Mouse (Mus musculus) embryo, embryonic 10 days (tissue): ENCODE measurements at regions not wholly inside any gene's neighbourhood (a gene's known extent, or its start where the extent isn't known, plus 50 kb on each side); places are given as distances from the start of the nearest gene placed in this dataset.
A peak's percentile ranks its signal among the peaks of the same experiment; 100 is the strongest.

Experiments used
- DNase-seq: peaks from one replicate; pipeline ENCODE4 v3.0.0-alpha.2; 2015; ENCODE audit warnings: low spot score

DNA sequence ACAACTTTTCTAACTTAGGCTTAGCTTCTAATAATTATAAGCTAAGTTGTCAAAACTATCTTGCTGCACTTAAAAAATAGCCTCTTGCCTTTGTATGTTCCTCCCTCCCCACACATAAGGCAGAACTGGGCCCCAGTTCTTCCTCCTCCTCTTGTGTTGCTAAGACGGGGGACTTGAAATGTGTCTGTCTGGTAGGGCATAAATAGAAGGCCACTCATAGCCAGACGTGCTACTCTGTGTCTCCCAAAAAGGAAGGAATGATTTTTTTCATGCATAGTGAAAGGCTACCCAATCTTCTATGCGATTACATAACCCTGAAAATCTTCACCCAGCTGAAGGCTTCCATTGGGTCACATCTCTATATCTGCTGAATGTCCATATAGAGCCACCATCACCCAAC is 183.5 kb downstream of the Hsfy2 start:
- DNase-seq = no peak

DNA sequence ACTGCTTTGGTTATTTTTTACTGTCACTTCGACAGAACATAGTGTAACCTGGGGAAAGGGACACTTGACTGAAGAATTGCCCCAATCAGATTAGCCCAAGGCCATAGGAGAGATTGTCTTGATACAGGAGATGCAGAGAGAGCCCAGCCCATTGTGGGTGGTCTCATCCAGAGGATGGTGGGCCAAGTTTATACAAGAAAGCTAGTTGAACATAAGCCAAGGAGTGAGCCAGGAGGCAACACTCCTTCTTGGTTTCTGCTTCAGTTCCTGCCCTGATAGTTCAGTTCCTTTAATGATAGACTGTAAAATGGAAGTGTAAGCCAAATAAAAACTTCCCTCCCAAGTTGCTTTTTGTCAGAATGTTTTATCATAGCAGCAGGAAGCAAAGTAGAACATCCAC is 194.4 kb downstream of the Hsfy2 start:
- DNase-seq = no peak

DNA sequence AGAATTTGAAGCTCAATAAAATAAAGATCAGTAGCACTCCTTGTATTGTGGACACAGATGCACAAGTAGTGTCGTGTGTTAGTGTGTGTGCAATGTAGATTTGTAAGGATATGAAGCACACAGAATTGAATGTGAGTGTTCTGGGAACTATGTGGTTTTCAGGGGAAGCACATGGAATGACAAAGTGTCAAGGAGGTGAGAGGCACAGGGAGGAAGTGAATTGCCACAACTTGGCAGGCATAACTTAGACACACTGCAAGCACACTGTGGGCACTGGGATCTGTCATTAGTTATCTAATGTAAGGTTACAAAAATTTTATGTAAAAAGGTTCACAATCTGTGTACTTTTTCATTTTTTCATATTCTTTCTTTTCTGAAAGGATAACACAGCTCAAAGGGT is 230.4 kb downstream of the Hsfy2 start:
- no peak for DNase-seq

DNA sequence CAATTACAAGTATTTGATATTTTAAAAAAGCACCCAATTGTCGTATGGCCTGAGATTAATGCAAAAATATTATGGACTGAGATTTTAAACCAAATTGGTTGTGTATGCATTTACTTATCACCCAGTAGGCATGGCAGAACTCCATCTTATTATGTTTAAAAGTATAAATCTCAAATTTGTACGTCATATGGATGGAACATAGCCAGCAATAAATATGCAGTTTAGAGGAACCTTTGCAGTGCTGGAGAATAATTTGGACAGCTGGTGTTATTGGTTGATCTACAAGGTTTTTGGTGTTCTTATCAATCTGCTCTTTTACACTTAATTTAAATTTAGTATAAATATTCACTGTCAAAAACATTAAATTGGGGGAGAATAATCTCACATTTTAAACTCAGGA is 233.9 kb downstream of the Hsfy2 start:
- no peak for DNase-seq

DNA sequence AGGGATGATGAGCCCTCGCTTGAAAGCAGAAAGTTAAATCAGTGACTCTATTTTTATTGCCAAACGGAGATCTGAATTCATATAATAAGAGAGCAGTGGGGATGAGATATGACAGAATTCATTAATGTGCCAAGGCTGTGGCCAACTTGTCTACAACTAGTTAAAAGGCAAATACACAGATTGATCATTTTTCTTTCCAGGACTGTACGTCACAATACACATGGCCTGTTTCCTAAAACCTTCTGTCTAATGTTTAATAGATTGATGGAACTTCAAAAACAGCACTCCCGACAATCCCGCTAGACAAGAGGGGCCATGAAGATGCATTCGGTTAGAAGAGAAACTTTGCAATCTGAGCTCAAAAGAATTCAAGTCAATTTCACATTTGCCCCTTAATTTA is 241.4 kb downstream of the Hsfy2 start:
- no peak for DNase-seq

DNA sequence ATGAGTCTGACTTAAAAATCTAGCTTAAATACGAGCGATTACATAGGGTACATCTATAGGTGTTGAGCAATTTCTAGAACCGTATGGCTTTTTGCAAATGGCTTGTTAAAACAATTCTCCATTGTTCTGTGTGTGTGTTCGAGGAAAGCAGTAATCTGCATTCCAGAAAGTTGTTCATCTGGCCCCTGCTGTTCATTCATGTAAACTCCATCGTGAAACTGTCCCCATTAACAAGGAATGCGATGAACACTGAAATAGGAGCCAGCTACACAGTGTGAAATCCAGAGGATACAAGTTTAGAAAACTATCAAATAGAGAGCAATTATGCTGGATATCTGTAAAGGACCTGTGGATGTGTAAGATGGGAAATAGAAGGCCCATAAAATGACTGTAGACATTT is 250.1 kb downstream of the Hsfy2 start:
- DNase-seq = no peak

DNA sequence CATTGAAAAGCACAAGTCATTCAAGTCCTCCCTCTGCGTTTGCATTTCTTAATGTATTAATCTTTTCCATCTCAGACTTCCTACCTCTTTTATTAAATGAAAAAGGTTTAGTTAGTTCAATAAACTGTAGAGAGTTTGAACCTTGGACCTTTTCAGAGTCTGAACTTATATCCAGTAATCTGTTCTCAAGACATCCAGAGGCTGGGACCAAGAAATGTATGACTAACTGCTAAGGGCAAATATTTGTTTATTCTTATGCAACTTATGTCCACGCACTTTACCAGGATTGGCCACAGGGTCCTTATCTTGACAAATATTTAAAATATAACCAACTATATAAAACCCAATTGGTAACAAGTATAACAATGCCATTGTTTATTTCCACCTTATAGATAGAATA is 270.9 kb downstream of the Hsfy2 start:
- no peak for DNase-seq

DNA sequence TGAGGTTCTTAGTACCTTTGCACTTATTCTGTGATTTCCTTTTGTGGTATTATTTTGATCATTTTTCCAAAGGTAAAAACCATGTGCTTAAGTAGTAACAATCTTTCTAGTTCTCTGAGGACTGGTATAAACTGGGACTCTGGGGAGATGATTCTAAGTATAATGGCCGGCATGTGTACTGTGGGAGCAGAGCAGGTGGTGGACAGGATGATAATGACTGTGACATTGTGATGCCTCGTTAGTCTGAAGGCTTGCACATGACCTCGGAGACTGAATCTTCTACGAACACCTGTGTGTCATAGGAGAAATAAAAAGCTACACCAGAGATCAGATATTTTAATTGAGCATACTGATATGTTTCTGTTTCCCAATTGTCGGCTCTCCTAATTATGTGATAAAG is 276.4 kb downstream of the Hsfy2 start:
- no peak for DNase-seq

DNA sequence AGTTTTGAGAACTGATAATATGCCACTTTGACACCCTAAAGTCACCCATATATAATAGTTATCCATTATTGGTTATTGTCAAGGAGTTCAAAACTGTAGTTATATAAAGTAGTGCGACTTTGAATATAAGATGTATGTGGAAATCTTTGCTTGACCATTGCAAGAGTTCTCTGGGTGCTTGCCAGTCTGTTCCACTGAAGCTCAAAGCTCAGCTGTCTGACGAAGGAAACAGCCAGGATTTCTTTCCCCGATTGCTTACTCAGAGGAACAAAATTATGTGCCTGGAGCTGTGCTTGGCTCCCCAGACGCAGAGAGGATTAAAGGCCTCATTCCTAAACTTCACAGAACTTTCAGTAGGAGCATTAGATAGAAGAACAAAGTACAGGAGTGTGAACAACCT is 290.6 kb downstream of the Hsfy2 start:
- no peak for DNase-seq

DNA sequence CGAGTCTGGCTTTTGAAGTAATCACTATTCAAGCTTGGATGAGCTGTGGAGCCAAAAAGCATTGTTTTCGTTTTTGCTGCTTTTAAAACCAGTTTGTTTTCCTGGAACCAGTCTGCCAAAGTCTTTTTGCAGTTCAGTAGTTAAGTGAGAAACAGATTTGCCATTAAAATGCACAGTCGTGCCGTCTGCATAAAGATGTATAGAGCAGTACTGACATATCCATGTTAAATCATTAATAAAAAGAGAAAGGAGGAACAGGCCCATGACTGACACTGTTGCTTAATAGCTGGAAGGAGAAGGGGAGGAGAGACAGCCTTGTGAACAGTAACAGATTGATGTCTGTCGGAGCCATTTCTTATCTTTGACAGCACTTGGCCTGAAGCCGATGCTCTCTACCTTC is 292.3 kb downstream of the Hsfy2 start:
- no peak for DNase-seq

DNA sequence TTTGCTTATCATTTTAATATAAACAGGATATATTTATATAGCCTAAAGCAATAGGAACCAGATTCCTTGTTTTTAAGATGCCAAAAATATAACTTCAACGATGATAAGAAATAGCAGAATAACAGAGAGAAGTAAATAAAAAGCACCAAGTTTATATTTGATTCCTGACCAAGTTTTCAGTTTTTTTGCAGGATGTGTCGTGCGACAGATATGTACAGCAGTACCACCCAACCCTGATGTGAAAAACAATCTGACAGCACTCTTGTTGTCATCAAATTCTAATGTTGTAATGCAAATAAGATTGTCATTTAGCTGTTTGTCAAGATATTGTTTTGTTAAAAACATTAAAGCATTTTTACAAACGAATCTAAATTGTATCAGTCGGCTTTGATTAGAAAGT is 309.9 kb downstream of the Hsfy2 start:
- no peak for DNase-seq

DNA sequence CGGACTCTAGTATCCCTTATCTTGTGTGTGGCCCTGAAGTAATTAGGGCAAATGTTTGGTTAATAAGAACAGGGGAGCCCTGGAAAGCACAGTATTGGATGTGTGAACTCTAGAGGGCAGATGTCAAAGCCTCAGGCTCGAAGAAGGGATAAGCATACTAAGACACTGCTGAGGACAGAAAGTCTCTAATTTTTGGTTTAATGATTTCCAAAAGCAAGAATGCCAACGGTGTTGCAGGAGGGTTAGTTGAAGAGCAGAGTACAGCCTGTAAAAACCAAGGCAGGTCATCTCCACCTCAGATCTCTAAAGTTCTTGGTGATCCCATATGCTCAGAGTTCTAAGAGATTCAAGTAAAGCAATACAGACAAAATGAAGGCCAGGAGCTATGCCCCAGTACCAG is 328.6 kb downstream of the Hsfy2 start:
- DNase-seq = no peak

DNA sequence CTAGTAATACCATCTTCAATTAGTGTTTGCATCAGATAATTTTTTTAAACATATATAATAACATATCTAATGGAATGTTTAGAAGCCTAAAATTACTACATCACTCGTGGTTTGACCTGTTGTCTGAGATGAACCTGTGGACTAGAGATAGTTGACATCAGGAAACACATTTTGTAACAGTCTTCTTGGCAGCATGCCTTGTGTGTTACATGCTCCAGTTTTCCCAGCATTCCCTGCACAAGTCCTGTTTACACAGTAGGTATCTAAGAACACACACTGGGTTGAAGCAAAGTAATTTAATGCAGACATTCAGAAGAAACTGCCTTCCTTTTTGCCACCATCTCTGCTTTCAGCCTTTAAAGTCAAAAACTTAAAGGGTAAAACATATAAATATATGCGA is 342.8 kb downstream of the Hsfy2 start:
- no peak for DNase-seq

DNA sequence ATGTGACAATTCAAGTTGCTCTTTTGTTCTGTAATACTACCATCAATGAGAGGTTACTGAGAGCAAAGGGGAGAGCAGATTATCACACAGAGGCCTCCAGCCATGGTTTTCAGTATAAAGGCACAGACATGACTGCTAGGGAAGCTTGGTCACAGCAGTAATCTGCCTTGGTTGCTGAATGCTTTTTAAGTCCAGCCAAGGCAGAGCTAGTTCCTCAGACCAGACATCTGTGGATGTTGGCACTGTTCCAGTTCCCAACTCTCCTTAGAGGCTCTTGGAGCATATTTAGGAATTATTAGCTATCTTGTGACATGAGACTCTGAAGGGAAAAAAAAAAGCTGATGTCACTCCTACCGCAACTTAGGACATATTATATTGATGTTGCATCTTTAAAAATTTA is 347.5 kb downstream of the Hsfy2 start:
- DNase-seq = no peak

DNA sequence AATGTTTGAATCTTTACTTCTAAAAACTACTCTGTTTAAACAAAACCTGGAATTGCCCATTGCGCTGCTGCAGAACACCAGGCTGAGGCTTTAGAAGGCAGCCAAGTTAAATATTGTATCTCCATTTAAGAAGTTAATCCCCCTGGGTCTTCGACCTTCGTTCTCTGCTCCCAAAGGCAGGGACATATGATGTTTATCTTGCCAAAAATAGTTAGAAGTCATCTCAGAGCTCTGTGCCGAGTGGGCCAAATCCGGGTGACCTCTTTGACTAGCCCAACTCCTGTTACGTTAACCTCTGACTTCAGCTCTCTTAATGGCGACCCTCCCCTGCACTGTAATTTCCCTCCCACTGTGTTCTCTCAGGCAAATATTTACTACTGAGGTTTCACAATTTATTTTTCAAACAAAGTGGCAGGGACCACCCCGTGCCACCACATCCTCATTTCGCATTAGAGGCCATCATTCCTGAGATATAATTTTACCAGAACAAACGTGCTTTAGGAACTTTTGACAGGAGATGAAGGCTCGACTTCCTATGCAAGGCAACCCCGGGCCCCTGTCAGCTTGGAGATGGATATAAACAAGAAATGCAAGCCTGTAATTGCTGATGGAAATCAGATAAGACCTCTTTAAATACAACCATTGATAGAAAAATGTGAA is 350.7 kb downstream of the Hsfy2 start:
- DNase-seq = peak; percentile 49

DNA sequence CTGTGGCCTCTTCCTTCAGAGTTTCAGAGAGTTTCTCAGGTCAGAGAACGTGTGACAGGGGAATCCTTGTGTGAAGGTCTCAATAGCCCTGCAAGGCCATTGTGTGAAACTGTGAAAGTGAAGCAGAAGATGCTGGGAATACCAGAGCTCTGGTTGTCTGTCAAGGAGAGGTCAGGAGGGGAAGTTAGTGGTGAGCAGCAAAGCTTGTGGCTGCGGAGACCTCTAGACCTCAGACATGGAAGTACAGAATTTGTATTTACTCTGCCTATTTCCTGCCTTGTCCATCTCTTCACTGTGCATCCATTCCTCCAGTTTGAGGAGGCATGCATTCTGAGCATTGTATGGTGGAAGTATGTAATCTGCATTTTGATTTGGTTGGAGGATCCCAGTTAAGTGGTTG is 375.5 kb downstream of the Hsfy2 start:
- no peak for DNase-seq

DNA sequence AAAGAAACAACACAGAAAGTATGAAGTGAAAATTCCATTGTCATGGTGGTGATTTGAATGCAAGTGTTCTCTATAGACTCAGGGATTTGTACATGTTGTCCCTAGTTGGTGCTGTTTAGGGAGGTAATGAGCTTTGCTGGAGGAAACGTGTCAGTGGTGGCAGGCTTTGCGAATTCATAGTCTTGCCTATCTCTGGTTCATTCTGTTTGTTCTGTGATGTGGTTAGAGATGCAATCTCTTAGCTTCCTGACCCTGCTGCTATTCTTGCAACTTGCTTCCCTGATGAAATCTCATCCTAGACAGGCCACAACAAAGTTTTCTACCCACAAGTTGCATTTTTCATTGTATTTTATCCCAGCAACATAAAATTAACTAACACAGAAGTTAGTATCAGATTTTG is 376.5 kb downstream of the Hsfy2 start:
- DNase-seq = no peak

DNA sequence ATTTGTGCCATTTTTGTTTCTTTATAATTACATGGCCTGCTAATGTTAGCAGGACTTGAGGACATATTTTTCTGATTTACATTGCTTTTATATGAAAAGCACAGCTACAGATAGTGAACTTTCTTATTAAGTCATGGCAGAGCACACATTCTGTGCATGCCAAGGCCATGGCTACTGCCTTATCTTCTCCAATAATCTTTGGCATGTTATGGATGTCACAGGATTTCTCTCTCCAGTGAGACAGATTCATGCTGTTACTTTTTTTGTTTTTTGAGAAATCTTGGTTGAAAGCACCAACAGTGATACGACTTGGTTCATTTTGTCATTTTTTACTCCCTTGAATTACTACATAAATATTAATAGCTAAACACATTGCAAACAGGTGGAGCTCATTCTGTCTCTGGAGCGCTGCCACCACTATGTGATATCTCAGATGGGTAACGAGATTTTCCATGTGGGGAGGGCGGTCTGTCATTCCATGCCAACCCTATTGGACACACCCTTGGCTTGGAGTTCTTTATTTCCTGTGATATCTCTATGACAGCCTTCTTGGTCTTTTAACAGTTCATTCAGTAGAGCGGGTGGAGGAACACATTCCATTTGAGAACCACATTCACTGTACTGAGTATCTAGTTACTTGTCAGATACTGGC is 380.3 kb downstream of the Hsfy2 start:
- DNase-seq = no peak

DNA sequence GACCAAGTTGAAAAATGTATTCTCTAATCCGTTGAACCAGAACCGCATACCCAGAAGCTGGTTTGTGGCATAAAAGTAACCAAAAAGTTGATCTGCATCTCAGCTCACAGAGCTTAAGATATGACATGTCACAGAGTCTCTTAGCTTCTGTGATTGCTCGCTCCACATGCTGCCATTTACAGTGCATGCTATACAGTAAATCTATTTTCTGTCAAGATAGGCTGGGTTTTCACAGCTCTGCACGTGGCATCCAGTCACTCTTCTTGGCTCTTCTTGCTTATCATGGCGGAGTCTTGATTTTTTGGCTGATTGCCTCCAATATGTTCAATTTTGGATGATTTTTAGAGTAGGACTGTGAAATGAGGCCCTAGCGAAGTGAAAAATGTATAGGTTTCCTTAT is 397.5 kb downstream of the Hsfy2 start:
- no peak for DNase-seq

DNA sequence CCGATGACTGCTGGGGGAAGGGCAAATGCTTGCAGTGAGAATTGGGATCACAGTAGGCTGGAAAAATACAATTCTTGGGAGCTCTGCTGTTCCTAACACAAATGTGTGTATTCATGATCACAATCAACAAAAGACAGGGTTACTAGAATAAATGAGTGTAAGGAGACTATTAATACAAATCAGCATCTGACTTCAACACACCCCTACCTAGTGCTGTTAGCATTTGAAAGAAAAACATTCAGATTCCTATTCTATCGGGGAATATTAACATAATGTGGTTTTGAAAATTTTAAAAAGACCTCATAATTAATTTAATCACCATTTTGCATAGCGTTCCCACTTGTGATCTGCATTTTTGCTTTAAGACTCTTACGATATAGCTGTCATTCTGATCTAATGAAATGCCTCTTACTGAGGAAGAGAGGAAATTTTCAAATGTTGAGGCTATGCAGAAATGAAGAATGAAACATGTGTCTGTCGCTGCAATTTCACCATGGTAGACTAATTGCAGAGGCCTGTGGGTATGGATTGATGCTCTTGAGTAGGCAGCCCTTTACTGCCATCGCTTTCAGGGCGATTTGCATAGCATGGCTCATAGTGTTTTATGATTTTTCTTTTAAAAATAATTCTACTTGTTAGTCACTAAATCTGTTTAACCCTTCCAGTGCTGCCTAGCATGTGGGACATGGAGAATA is 410.8 kb downstream of the Hsfy2 start:
- DNase-seq = no peak

DNA sequence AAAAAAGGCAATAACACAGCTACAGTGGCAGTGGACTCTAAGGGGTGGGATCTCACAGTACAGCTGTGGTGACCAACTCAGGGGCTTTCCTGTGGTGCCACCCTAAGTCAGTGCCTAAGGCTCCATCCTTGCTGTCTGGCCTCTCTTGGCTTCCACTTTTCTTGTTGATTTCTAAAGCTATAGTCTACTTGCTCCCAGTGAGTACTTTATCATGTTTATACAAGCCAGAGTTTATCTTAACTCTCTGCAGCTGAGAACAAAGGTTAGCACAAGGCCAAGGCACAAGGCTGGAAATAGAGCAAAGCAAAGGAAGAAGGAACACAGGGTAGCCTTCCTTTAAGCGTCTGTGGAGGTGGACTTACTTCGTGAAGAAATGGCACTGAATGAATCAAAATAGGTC is 417.5 kb downstream of the Hsfy2 start:
- DNase-seq = no peak

DNA sequence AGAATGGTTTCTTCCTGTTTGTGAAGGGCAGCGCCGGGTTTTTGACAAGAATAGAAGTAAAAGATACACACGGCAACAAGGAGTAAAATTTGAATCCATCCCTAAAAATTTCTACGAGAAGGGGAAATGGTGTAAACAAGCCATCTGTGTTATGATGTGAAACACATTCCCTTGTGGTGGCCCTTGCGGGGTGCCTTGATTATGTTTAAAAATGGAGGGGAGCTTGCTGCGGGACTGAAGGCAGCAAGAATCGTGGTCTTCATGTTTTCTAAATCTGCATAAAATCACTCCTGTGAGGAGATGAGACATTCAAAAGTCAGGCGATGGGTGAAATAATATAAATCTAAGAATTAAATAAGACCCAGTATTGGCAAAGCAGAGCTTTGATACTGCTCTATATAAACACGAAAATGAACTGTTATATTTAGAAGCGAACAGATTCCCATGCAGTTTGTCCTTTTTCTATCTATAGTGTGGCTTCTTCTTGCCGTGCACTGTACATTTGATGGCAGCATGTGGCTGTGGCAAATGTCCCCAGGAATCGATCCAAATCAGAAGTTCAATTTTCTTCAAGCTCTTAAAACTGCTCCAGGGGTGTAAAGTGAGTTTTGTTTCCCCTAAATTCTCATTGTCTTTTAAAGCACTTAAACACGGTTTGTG is 426.4 kb downstream of the Hsfy2 start:
- no peak for DNase-seq

DNA sequence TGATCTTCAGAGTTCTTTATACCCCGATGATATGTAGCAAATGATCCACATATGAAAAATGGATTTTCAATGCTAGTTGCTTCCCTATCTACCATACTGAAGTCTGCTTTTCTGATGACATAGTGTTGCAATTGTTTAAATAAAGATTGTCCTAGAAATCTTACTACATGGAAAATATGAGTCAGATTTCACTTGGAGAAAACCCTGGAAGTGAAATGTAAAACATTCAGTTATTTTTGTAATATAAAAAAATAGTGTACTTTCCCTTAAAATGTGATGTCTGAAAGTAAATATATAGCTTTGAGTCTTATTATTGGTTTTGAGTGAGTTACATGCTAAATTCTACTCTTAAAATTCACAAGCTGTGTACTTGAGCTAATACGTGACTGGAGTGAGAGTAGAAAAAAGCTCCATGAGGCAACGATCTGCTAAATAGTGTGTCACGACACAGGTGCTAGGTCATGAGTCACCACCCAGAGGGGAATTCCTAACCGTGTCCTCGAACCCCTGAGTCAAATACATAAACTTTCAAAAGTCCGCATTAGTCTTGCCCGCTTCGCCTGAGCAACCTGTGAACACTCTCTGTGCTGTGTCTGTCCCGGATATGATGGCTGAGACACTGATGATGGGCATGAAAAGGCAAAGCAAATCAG is 430.5 kb downstream of the Hsfy2 start:
- DNase-seq = no peak
